Mouse (Mus musculus): ENCODE results near the gene Hdac7. TPM values are rescaled to one million over a fixed set of nuclear protein-coding genes. Genes with fewer than 3 reads are reported as not detected.

The Hdac7 gene
- total and polyA plus RNA-seq, 3 experiments = 19.8 to 55.2 (median 21.7) TPM

DNA sequence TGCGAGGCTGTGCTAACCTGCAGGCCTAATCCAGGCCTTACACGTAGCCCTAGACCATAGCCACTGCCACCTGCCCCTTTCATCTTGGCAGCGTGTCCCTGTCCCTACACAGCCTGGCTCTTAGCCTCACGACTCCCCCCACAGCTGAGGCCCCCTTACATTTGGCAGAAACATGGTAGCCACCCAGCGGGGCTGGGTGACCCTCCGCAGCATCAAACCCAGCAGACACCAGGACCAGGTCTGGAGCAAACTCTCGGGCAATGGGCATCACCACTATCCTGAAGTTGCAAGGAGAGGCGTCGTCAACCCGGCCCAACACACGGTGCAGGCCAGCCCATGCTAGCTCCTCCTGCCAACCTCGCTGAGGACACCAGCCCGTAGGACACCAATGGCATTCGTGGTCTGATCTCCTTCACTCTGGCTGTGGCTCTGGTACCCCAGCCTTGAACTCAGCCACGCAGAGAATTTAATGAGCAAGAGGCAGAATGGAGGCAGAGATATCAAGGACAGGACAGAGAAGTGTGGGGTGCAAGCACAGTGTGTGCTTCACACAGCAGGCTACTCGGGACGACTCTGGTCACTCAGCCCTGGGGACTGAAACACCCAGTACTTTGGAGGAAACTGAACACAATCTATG, 47.5 kb downstream of the Hdac7 start:
- H3K9ac ChIP-seq (ENCODE audit: insufficient read depth, low read depth) = no peak overlapping the region
- in situ Hi-C loops (cut with MboI; ENCODE audit: low pct_ligation_motif_present, low pct_unique_long_range_greater_than_20kb, low sequenced_read_pairs) = no loop called here
- no peak overlapping the region for H3K4me2 ChIP-seq (ENCODE audit: insufficient read depth, low read depth, poor library complexity, severe bottlenecking)
- dilution Hi-C loops (cut with MboI; ENCODE audit: extremely low pct_ligation_motif_present, extremely low pct_unique_long_range_greater_than_20kb, low sequenced_read_pairs) = loop anchor here (25.0 kb wide), 1 partner anchor 166 kb away; the partner anchor contains the start of gene Tmem106c
- no peaks in the 10 kb centered on the region for H3K79me2 ChIP-seq (replicated peaks; ENCODE audit: control insufficient read depth, extremely low read depth, insufficient read depth, poor library complexity, severe bottlenecking)
- no peak overlapping the region for H3K4me3 ChIP-seq (replicated peaks in 1 of 3; ENCODE audit: low read depth in 2 of 3, low read length in 2 of 3, poor library complexity in 1 of 3)
- DNase-seq (ENCODE audit: extremely low read depth) = no peak
- H3K36me3 ChIP-seq (replicated peaks in 1 of 2; ENCODE audit: control insufficient read depth in 1 of 2, insufficient read depth in 1 of 2, low read length in 1 of 2) = peaks cover 94 to 100% of the 10 kb centered on the region in 2 experiments
- peaks cover 4% of the 10 kb centered on the region for H3K9me3 ChIP-seq (replicated peaks; ENCODE audit: low read length)
- H3K27ac ChIP-seq (ENCODE audit: insufficient read depth, low read depth) = no peak overlapping the region
- H3K4me1 ChIP-seq (ENCODE audit: control insufficient read depth in 1 of 2, insufficient read depth in 2 of 2) = no peaks in the 10 kb centered on the region
- TF ChIP-seq MYC (IDR thresholded peaks at IDR 0.05; ENCODE audit: low read depth, low read length) (no peak), GABPA (IDR thresholded peaks at IDR 0.05; ENCODE audit: insufficient replicate concordance, low read depth, low read length) (no peak), ZC3H11A (IDR thresholded peaks at IDR 0.05; ENCODE audit: low read depth, low read length) (no peak), ZKSCAN1 (IDR thresholded peaks at IDR 0.05; ENCODE audit: borderline replicate concordance, low read depth, low read length) (no peak), POLR2A (IDR thresholded peaks at IDR 0.05; ENCODE audit: low read depth, low read length) (no peak), ZMIZ1 (IDR thresholded peaks at IDR 0.05; ENCODE audit: low read depth, low read length) (no peak), BHLHE40 (IDR thresholded peaks at IDR 0.05; ENCODE audit: low read depth, low read length) (no peak), MAFK (IDR thresholded peaks at IDR 0.05; ENCODE audit: insufficient replicate concordance, low read length) (no peak), JUN (IDR thresholded peaks at IDR 0.05; ENCODE audit: insufficient read depth, low read depth, low read length) (no peak), RCOR1 (conservative IDR thresholded peaks at IDR 0.05; ENCODE audit: low read depth, low read length) (no peak), NELFE (IDR thresholded peaks at IDR 0.05; ENCODE audit: low read depth, low read length) (no peak), MAX (IDR thresholded peaks at IDR 0.05; ENCODE audit: low read length) (no peak), MXI1 (IDR thresholded peaks at IDR 0.05; ENCODE audit: low read depth, low read length) (no peak), SMC3 (IDR thresholded peaks at IDR 0.05; ENCODE audit: low read depth, low read length) (no peak), RAD21 (IDR thresholded peaks at IDR 0.05; ENCODE audit: low read depth, low read length) (no peak), TCF12 (IDR thresholded peaks at IDR 0.05; ENCODE audit: low read depth, low read length) (no peak), USF1 (IDR thresholded peaks at IDR 0.05; ENCODE audit: low read depth, low read length) (no peak), CHD1 (IDR thresholded peaks at IDR 0.05; ENCODE audit: low read depth, low read length) (no peak), TBP (conservative IDR thresholded peaks at IDR 0.05; ENCODE audit: low read depth, low read length) (no peak)
- no peaks in the 10 kb centered on the region for H3K27me3 ChIP-seq (replicated peaks)

DNA sequence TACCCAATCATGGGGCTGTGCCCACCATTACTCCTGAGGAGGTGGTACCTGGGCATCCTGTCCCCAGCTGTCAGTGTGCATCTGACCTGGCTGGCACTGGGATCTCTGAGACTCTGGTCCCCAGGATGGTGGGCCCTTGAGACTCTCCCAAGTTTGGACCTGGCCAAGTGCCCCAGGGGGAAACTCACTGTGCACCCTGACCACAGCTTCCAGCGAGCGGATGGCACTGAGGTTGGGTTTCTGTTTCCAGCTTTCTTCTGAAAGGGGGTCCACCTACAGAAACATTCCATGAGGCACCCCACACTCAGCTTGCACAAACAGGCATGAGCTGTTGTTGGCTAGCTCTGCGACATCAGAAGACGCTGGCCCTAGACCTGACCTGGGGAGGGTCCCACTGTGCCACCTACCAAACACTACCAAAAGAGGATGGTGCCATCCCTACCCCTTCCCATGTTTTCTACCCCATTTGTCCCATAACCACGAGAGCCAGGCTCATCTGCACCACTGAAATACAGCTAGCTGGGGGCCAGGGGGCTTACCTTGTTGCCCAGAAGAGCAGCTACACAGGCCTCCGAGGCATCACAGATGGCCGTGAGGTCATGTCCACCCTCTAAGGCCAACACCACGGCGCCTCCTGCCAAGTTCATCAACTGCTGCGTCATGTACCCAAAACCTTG, 48.6 kb downstream of the Hdac7 start:
- in situ Hi-C loops (cut with MboI; ENCODE audit: low pct_ligation_motif_present, low pct_unique_long_range_greater_than_20kb, low sequenced_read_pairs) = no loop called here
- Histone ChIP-seq H3K9ac (ENCODE audit: insufficient read depth, low read depth) (no peak overlapping the region), H3K27me3 (replicated peaks) (no peaks in the 10 kb centered on the region), H3K27ac (ENCODE audit: insufficient read depth, low read depth) (no peak overlapping the region), H3K9me3 (replicated peaks; ENCODE audit: low read length) (peaks cover 4% of the 10 kb centered on the region), H3K36me3 (replicated peaks in 1 of 2; ENCODE audit: control insufficient read depth in 1 of 2, insufficient read depth in 1 of 2, low read length in 1 of 2) (peaks cover 93 to 100% of the 10 kb centered on the region in 2 experiments), H3K4me2 (ENCODE audit: insufficient read depth, low read depth, poor library complexity, severe bottlenecking) (no peak overlapping the region), H3K4me3 (replicated peaks in 1 of 3; ENCODE audit: low read depth in 2 of 3, low read length in 2 of 3, poor library complexity in 1 of 3) (no peak overlapping the region), H3K4me1 (ENCODE audit: control insufficient read depth in 1 of 2, insufficient read depth in 2 of 2) (no peaks in the 10 kb centered on the region), H3K79me2 (replicated peaks; ENCODE audit: control insufficient read depth, extremely low read depth, insufficient read depth, poor library complexity, severe bottlenecking) (no peaks in the 10 kb centered on the region)
- dilution Hi-C loops (cut with MboI; ENCODE audit: extremely low pct_ligation_motif_present, extremely low pct_unique_long_range_greater_than_20kb, low sequenced_read_pairs) = loop anchor here (25.0 kb wide), 1 partner anchor 167 kb away; the partner anchor contains the start of gene Tmem106c
- no peak for TF ChIP-seq NRF1 (IDR thresholded peaks at IDR 0.05; ENCODE audit: low read depth, low read length)
- no peak for TF ChIP-seq TCF12 (IDR thresholded peaks at IDR 0.05; ENCODE audit: low read depth, low read length)
- TF ChIP-seq HCFC1 (IDR thresholded peaks at IDR 0.05; ENCODE audit: low read depth, low read length) = no peak
- no peak for TF ChIP-seq RAD21 (IDR thresholded peaks at IDR 0.05; ENCODE audit: low read depth, low read length)
- no peak for TF ChIP-seq ETS1 (conservative IDR thresholded peaks at IDR 0.05; ENCODE audit: low read depth, low read length)
- no peak for TF ChIP-seq ZC3H11A (IDR thresholded peaks at IDR 0.05; ENCODE audit: low read depth, low read length)
- no peak for TF ChIP-seq MAFK (IDR thresholded peaks at IDR 0.05; ENCODE audit: insufficient replicate concordance, low read length)
- TF ChIP-seq CHD2 (IDR thresholded peaks at IDR 0.05; ENCODE audit: low read length) = no peak
- TF ChIP-seq EP300 (IDR thresholded peaks at IDR 0.05; ENCODE audit: low read length) = no peak
- TF ChIP-seq PAX5 (IDR thresholded peaks at IDR 0.05; ENCODE audit: low read length) = no peak
- no peak for TF ChIP-seq USF2 (conservative IDR thresholded peaks at IDR 0.05; ENCODE audit: low read depth, low read length)
- DNase-seq (ENCODE audit: extremely low read depth) = no peak

All from CH12.LX (cell line).